Mouse (Mus musculus) retina, embryonic 14.5 days (tissue): ENCODE measurements around the gene Tarm1.

ENCODE experiments used
- DNase-seq: peaks from one replicate; pipeline ENCODE4 v3.0.0-alpha.2; 2015; ENCODE audit warnings: low spot score

The Tarm1 gene

DNA sequence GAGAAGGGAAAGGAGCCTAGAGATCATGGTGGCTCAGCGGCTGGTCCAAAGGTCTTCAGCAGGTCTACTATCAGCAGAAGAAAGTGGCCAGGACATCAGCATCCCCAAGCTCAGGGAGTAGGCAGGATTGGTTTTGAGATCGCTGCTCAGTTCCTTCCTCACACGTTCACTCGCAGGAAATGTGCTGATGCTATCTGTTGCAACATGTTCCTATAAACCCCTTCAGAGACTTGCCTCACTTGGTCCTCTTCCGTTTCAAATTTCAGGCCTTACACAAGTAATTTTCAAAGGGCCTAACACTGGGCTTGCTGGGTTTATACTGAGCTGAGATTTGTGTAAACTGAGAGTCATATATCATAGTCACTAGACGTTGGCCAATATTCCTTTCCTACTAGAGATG lies at the start of gene Tarm1:
Gene Tarm1, minus strand, starts transcription at position 186 of the 400 bp plus-strand sequence.
- DNase-seq: no peak

DNA sequence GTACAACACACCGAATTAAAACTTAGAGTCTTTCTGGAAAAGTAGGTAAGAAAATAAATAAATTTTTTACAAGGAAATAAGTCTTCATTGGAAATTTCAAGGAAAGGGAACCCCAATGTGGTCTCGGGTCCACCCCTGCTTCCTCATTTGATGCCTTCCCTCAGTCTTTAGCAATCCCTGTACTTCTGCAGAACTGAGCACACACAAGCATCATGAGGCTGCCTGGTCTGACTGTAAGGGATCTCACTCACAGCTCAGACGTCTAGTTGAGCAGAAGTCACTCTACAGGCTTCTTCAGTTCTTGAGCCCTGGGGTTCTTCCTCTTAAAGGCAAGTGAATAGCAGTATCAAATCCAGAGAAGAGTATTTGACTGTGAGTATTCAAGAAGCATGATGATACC lies 3.5 kb upstream of the Tarm1 start:
- no peak for DNase-seq

DNA sequence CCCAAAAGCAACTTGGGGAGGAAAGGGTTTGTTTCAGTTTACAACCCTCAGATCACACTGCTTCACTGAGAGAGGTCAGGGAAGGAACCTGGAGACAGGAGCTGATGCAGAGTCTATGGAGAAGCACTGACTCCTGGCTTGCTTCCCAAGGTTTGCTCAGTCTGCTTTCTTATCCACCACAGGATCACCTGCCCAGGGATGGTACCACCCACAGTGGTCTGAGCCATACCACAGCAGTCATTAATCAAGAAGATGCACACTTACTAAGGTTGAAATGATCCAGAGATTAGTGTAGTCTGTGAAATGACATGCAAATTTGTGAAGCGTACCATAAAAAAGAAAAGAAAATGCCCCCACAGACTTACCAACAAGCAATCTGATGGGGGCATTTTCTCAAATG lies 2.0 kb downstream of the Tarm1 start:
- no peak for DNase-seq

DNA sequence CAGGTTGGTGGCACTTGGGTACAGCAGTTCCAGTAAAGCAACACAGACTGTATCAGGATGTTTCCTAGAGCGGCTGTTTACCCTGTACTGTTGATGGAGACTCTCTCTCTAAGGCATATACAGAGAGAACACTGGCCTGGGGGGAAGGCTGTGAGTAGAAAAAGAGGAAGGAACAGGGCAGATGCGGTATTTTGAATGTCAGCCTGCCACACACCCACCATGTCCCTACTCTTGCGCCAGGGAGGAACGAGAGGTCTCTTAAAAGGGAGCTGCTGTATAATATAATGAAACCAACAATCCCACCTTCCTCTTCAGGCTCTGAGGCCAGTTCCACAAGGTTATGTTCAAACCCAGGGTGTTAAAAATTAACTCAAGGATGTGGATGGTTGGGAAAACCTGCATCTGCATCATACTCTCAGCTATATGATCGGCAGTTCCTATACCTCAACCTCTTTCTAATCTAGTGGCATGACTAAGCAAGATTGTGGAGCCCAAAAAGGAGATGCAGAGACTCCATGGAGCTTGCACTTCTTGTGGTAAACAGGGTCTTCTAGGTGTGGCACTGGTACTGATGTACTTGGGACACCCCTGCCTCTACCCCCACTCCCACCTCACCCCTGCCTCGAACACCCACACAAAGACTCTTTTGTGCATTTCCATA lies 20.3 kb downstream of the Tarm1 start:
- no peak for DNase-seq

DNA sequence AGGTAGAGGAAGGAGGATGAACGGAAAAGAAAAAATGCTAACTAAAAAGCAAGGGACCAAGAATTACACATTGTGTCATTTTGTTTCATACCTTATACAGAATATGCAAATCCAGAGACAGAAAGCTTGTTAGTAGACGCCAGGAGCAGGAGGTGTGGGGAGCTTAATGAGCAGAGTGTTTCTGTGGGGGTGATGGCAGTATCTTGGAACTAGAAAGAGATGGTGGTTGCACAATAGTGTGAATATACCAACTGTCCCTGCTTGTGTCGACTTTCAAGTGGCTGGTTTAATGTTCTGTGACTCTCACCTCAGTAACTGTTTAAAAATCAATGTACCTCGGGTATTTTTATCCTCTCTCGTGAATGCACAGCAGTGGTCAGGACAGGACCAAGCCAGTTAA lies 25.7 kb downstream of the Tarm1 start:
- no peak for DNase-seq

DNA sequence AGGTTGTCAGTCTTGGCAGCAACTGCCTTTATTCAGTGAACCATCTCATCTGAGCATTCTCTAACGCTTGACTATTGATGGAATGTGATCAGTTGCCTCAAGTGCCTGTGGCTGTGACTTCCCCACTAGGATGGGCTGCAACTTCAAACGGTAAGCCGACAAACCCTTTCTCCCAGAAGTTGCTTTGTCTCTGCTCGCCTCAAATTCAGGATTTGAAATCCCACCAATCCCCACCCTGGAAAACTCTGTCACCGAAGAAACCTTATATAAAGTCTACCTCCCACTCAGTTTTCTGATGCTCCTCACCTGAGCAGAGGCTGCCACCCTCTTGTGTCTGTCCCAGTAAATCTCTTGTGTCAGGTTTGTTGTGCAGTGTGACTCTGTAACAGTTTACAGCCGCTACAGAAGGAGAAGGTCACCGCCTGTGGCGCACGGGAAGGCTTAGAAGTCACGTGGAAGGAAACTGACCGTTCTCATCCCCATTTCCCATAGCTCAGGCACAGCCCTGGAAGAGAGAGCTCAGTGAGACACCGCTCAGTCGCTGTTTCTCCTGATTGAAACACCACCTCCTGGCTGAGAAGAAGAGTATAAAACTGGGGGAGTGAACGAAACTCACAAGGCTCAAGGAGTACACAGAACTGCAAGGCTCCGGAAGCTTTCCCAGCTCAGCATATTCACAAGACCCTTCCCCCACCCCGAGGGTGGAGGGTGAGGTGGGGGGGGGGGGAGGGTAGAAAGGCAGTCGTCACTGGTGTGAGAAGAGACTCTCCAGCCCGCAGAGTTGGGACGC lies 27.9 kb downstream of the Tarm1 start:
- peak; percentile 55 for DNase-seq

DNA sequence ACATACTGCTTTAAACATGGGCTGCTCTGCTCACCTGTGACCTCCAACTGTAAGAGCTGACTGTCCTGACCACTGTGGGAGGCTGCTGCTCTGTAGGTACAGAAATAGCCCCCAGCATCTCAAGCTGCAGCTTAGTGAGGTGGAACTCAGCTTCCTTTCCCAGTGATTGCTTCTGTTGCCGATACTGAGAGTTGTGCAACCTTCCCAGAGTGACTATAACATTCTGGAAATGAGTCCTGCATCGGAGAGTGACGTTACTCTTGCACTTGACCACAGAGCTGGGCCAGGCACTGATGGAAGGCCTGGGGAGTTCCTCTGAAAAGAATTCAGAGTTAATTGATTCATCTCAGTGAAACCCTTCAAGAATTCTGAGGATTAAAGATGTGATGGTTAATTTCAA lies 29.6 kb downstream of the Tarm1 start:
- DNase-seq: no peak

DNA sequence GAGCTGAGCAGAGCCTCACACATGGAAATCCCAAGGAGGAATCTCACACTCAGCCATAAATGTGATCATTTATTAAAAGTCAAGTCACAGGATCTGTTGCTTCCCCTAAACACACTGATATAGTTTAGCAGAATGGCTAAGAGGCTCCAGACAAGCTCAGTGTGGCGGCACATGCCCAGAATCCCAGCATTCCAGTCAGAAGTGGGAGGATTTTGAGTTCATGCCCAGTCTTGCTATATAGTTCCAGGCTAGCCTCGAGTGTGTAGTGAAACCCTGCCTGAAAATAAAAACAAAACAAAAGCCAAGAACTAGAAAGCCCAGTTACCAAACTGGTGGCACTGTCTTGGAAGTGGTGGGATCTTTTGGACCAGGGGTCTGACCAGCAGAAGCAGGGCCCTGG lies 33.8 kb downstream of the Tarm1 start:
- no peak for DNase-seq

DNA sequence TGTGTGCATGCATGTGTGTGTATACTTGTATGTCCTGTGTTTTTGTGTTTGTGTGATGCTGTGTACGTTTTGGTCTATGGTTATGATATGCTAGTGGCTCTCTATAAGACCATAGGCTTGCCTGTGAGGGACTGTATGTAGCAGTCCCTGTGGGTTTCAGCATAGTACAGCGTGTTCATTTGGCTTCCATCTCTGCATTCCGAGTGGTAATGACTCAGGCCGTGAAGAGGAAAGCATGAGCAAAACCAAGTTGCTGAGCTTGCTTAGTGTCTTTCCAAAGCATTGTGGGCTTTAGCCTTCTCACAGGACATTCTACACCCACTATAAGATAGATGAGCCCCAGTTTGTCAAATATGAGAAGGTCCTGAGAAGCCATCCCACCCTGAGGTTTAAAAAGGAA lies 39.1 kb downstream of the Tarm1 start:
- DNase-seq: no peak

DNA sequence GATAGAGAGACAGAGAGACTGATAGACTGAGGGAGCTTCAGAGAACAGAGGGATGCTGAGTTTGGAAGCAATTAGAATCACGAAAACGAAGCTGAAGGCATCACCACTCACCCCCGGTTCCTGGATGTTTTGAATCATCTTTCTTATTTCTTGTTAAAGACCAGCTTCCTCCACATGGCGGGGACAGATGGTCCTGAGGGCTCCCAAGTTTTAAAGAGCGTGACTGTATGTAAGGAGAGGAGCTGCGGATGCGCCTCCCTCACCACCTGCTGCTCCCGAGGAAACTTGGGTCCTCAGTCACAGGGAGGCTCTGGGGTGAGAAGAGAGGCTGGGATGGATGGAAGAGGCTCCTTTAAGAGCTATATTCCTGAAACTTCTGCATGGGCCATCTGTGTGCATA lies 42.2 kb downstream of the Tarm1 start:
- DNase-seq: no peak

DNA sequence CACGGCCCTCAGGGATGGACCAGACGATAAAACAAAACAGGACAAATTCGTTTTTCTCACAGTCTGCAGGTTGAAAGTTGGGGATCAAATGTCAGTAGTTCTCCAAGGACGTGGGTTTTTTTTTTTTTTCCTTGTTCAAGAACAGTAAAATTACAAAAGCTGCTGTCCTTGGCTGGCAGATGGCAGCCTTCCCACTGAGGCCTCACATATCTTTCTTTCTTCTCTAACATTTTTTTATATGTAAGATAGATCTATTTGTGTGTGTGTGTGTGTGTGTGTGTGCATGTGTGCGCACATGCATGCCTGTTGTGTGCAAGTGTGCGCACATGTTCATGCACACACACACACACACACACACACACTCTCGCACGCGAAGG lies 44.6 kb downstream of the Tarm1 start:
- no peak for DNase-seq

DNA sequence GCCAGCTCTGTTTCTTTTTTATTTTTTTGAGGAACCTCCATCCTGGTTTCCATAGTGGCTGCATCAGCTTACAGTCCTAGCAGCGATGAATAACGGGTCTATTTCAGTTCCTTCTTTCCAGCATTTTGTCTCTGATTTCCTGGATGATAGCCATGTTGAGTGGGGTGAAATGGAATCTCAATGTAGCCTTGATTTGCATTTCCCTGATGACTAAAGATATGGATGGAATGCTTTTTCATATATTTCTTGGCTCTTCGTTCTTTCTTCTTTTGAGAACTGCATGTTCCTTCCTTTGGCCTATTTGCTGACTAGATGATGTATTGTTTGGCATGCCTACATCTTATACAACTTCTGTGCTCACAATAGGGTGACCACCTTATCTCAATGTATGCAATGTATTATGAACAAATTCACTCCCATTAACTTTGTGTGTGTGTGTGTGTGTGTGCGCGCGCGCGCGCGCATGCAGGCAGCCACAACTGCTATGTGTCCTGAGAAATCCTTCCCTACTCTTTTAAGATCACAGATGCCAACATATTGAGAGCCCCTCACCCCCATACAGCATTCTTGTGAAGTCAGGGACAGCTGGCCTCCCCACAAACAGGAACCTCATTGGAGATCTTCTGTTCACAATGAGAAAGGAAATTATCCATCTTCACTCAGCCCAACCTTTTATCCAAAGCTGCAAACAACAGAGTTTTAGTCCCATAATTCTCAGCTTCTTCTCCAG lies 45.1 kb downstream of the Tarm1 start:
- no peak for DNase-seq

DNA sequence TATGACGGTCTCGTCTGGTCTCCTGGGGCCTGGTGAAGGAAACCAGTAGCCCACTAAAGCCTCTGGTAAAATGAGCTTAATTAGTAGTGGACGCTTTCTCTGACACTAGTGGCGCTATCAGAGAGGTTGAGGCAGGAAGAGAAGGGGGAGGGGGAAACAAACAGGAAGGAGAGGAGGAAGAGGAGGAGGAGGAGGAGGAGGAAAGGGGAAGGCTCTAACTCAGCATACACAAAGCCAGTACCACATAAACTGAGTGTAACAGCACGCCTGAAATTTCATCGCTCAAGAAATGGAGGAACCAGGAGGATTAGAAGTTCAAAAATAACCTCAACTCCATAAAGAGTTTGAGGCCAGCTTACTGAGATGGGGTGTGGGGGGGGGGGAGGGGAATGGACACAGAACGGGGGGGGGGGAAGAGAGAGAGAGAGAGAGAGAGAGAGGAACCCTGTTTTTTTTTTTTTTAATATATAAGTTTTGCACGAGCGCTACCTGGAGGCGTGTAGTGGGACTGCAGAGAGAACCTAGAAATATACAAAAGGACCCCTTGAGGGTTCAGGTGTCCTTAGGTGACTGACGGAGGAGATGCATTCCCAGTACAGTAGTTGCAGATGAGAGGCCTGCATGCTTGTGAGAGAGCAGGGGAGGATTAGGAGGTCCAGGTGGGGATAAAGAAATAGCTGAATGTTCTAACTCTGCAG lies 48.8 kb downstream of the Tarm1 start:
- peak; percentile 45 for DNase-seq

DNA sequence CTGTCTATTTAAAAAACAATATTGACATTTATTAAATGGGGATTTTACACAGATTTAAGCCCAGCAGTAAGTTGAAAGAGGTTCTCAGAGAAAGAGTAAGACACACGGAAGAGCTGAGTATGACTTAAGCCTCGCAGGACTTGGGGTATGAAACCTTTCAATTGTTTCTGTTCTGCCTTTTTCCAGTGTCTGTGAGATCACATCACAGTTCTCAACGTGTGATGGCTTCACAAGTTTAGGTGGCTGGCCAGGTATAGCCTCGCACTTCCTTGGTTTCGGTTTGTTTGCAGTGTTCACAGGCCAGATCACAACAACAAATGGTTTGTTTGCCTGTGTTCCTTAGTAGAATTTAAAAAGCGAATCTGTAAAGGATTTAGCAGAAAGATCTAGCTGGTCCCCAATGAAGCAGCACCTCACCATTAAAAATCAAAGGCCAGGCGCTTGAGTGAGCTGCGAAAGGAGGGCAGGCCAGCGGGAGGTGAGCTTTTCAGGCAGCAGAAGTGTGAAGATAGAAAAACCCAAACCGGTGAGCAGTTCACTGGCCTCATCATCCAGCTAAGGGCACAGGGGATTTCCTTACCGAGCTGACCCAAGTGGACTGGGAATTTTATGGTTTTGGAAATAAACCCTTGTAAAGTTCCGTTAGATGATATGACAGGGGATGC lies 49.5 kb downstream of the Tarm1 start:
- no peak for DNase-seq

DNA sequence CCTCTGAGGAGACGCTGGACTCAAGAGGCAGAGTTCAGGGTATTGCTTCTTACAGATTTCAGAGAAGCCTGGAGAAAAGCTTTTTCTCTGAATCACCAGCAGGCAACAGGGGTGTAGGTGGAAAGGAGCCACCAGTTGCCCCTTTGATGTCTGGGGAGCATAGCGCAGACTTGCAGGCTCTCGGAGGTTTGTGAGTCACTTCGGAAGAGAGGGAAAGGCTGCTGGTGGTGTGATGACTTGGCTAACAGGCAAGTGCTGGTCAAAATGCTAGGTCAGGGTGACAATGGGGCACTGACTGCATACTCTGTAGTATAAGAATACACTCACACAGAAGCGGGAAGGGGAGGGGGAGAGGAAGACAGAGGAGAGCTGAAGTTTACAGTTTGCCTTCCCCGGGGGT lies 51.3 kb downstream of the Tarm1 start:
- DNase-seq: no peak

DNA sequence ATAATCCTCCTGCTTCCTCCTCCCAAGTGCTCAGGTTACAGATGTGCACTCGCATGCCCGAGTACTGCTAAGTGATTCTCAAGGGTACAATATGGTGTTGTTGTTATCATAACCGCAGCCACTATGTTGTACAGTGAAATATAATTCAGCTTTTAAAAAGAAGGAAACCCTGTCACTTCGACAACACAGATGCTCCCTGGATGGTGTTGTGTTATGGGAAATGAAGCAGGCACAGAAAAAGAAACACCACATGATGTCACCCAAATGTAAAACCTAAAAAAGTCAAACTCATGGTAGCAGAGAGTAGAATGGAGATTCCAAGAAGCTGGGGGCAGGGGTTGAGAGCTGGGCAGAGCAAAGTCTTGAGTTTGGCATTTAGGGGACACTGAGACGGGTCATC lies 51.8 kb downstream of the Tarm1 start:
- DNase-seq: no peak

DNA sequence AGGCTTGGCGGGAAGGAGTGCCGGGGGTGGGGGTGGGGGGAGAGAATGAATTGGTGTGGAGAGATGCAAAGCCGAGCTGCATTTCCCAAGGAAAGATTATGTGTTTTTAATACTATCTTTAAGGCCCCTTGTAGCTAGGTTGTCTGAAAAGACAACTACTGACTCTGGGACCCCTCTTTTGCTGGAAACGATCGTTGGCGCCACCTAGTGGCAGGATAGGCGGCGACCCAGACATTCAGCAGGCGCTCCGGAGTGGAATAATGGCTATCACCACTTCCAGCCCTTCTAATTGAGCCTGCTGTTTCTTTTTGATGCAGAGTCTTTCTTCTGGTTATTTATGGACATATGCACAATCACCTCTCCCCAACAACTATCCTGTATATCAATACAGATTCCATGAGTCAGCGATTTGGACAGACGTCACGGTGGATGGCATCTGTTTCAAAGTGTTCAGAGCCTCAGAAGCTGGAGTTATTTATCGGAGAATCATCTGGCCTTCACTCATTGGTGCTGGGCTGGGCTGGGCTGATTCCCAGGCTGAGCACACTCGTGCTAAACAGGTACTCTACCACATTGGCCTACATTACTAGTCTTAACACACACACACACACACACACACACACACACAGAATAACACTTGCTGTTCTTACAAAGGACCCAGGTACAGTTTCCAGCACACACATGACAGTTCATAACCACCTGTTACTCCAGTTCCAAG lies 53.5 kb downstream of the Tarm1 start:
- peak; percentile 83 for DNase-seq

DNA sequence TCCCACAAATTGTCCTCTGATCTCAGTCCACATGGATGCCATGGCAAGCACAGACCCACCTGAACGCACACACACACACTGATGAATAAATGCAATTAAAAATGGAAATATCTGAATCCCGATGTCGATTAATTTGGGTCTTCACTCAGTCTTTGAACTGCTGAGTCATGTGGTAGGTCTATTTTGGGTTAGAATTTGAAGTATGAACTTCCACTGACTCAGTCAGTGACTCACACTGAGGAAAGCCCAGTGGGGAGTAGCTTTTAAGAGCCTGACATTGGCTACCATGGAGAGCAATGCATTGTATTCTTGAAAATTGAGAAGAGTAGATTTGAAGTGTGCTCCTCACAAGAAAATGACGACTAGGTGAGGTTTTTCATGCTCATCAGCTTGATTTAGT lies 55.4 kb downstream of the Tarm1 start:
- no peak for DNase-seq

DNA sequence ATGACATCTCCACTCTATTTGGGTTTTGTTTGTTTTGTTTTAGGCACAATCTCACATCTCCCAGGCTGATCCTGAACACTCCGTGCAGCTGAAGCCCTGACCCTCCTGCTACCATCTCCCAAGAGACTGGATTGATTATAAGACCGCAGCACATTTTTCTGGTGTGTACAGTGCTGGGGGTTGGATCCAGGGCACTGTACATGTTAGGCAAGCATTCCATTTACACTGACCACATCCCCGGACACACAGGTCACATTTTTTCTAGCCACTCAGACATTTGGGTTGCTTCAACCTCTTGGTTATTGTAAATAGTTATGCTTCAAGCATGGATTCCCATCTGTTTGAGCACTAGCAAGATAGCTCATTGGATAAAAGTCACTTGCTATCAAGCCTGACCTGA lies 55.8 kb downstream of the Tarm1 start:
- no peak for DNase-seq

DNA sequence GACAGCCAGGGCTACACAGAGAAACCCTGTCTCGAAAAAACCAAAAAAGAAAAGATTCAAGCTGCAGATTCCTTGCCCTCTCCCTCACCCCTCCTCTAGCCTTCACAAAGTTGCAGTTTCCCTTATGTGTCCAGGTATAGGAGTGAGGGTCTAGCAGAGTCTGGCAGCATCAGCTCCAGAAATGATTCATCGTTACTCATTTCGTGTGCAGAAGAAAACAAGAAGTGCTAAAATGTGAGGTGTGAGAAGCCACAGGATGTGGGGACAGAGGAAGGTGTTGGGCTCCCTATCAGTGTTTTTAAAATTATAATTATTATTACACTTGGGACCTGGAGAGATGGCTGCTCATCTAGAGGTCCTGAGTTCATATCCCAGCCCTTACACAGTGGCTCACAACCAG lies 57.7 kb downstream of the Tarm1 start:
- DNase-seq: no peak

DNA sequence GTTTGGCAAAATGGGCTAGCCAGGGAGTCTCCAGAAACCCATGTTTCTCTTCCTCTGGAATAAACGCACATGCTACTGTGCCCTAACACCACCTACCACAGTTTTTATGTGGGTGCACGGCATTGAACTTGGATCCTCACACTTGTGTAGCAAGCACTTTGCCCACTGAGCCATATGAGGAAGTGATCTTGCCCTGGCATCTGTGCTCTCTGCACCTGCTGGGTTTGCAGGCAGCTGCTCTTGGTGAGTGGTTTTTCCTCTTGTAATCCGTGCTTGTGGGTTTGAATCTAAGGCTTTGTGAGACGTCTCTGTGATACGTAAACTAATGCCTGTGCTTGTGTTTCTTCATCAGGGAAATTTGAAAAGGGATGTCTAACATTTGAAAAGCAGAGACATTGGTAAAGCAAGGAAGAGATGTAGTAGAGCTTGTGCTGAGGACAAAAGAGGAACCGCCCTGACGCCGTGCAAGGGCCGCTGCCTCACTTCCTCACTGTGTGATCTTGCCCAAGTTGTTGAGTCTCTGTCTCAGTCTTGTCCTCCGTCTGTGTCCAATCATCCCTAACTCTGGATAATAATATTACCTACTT lies 59.9 kb downstream of the Tarm1 start:
- no peak for DNase-seq
